Mouse (Mus musculus): Measurements from ENCODE around the gene Kif1bp. TPM values are rescaled to one million over a fixed set of nuclear protein-coding genes. Genes with fewer than 3 reads are reported as not detected.

The Kif1bp gene
- polyA plus RNA-seq, 1 experiment from 2014 or later = 45.4 TPM

- no peak overlapping the region for H3K4me3 ChIP-seq (ENCODE audit: low read depth, low read length)
- H3K4me1 ChIP-seq (ENCODE audit: control insufficient read depth, insufficient read depth, low read length) = peaks cover 7% of the 10 kb centered on the region; the same call in 1 of the 2 replicates
- H3K27ac ChIP-seq (replicated peaks; ENCODE audit: low read depth, low read length) = no peak overlapping the region
- DNase-seq (ENCODE audit: low spot score) (no peak), ATAC-seq (ENCODE audit: low read depth) (no peak)
- 82% methylated on average over 6 of the region's 6 CpGs for WGBS
- H3K9me3 ChIP-seq (ENCODE audit: control insufficient read depth, low read length) = no peaks in the 10 kb centered on the region
- no peak overlapping the region for H3K9ac ChIP-seq (ENCODE audit: low read depth, low read length)
- H3K36me3 ChIP-seq (ENCODE audit: control insufficient read depth, insufficient read depth, low read length) = no peaks in the 10 kb centered on the region
- H3K4me2 ChIP-seq (ENCODE audit: low read depth, low read length) = no peak overlapping the region
- peaks cover 5% of the 10 kb centered on the region for H3K27me3 ChIP-seq (replicated peaks; ENCODE audit: control insufficient read depth, insufficient read depth, low read length)
Observed at GRCm38 (mm10) chr10:62511528-62511927, 66.7 kb downstream of the Kif1bp start.

- DNase-seq (ENCODE audit: low spot score) = no peak
- no peak overlapping the region for H3K27ac ChIP-seq (replicated peaks; ENCODE audit: low read depth, low read length)
- H3K4me1 ChIP-seq (ENCODE audit: control insufficient read depth, insufficient read depth, low read length) = peaks cover 7% of the 10 kb centered on the region; the same call in 1 of the 2 replicates
- H3K4me3 ChIP-seq (ENCODE audit: low read depth, low read length) = no peak overlapping the region
- peak overlapping the region; percentile 62; the same call in 1 of the 2 replicates for H3K4me2 ChIP-seq (ENCODE audit: low read depth, low read length)
- WGBS = 70% methylated on average over 11 of the region's 11 CpGs
- ATAC-seq (ENCODE audit: low read depth) = no peak
- no peaks in the 10 kb centered on the region for H3K36me3 ChIP-seq (ENCODE audit: control insufficient read depth, insufficient read depth, low read length)
- peaks cover 5% of the 10 kb centered on the region for H3K27me3 ChIP-seq (replicated peaks; ENCODE audit: control insufficient read depth, insufficient read depth, low read length)
- H3K9me3 ChIP-seq (ENCODE audit: control insufficient read depth, low read length) = no peaks in the 10 kb centered on the region
- H3K9ac ChIP-seq (ENCODE audit: low read depth, low read length) = no peak overlapping the region
Observed at GRCm38 (mm10) chr10:62509032-62509656, 69.1 kb downstream of the Kif1bp start.

DNA sequence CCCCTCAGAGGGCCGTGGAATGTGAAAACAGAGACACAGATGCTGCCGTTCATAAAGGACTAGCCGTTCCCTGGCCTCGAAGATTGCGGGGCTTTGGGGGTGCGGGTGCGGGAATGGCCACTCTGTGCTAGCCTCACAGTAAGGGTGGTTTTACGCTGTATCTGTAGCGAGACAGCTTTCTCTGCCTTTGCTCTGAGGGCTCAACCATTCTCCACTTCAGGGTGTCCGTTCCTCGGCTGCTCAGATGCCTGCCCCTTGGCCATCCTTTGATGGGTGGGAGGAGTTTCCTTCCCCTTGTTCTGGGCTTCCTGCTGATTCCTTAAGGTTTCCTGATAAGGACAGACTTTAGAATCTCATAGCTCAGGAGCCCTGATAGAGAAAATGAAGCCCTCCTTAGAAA is 69.8 kb downstream of the Kif1bp start:
- Histone ChIP-seq H3K27ac (replicated peaks; ENCODE audit: low read depth, low read length) (no peak overlapping the region), H3K4me3 (ENCODE audit: low read depth, low read length) (peak overlapping the region; percentile 34), H3K9me3 (ENCODE audit: control insufficient read depth, low read length) (no peaks in the 10 kb centered on the region), H3K36me3 (ENCODE audit: control insufficient read depth, insufficient read depth, low read length) (no peaks in the 10 kb centered on the region), H3K9ac (ENCODE audit: low read depth, low read length) (peak overlapping the region; percentile 53; the same call in 1 of the 2 replicates), H3K27me3 (replicated peaks; ENCODE audit: control insufficient read depth, insufficient read depth, low read length) (peaks cover 5% of the 10 kb centered on the region), H3K4me1 (ENCODE audit: control insufficient read depth, insufficient read depth, low read length) (peaks cover 7% of the 10 kb centered on the region; the same call in 1 of the 2 replicates), H3K4me2 (ENCODE audit: low read depth, low read length) (peak overlapping the region; percentile 62)
- ATAC-seq (ENCODE audit: low read depth) = no peak
- WGBS = 2% methylated on average over 11 of the region's 11 CpGs
- no peak for DNase-seq (ENCODE audit: low spot score)

DNA sequence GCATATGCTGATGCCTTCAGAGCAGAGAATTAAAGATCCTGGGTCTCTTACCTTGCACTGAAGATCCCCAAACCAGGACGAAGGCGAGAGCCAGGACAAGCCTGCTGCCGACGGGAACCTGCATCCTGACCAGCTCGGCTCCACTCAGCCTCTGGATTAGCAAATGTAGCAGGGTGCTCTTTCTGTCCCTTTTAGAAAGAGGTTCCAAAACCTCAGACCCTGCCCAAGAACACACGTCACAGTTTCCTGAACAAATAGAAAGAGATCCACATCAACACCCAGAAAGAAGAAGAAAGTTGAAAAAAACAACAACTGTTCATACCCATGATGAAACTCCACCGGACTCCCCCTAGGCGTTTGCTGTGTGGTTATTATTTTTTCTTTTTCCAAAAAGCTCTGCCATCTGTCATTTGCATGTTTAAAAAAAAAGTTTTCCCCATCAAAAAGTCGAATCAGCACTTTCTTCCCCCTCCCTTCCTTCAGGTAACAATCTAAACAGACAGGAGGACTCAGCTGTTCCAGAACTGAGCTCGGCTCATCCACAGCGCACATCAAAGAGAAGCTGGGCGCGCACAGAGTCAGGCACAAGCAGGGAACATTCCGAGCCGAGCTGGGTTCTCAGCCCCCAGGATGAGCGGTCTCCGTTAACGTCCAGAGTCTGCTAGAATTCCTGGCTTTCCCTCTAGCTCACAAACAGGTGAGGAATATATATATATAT is 70.5 kb downstream of the Kif1bp start:
- ATAC-seq (ENCODE audit: low read depth) (peak; percentile 77), DNase-seq (ENCODE audit: low spot score) (peak; percentile 48)
- no peak overlapping the region for H3K27ac ChIP-seq (replicated peaks; ENCODE audit: low read depth, low read length)
- H3K4me2 ChIP-seq (ENCODE audit: low read depth, low read length) = peak overlapping the region; percentile 62
- 13% methylated on average over 18 of the region's 18 CpGs for WGBS
- no peaks in the 10 kb centered on the region for H3K36me3 ChIP-seq (ENCODE audit: control insufficient read depth, insufficient read depth, low read length)
- H3K4me3 ChIP-seq (ENCODE audit: low read depth, low read length) = peak overlapping the region; percentile 34
- peaks cover 5% of the 10 kb centered on the region for H3K27me3 ChIP-seq (replicated peaks; ENCODE audit: control insufficient read depth, insufficient read depth, low read length)
- peak overlapping the region; percentile 53 for H3K9ac ChIP-seq (ENCODE audit: low read depth, low read length)
- H3K4me1 ChIP-seq (ENCODE audit: control insufficient read depth, insufficient read depth, low read length) = peaks cover 7% of the 10 kb centered on the region; the same call in 1 of the 2 replicates
- H3K9me3 ChIP-seq (ENCODE audit: control insufficient read depth, low read length) = no peaks in the 10 kb centered on the region

DNA sequence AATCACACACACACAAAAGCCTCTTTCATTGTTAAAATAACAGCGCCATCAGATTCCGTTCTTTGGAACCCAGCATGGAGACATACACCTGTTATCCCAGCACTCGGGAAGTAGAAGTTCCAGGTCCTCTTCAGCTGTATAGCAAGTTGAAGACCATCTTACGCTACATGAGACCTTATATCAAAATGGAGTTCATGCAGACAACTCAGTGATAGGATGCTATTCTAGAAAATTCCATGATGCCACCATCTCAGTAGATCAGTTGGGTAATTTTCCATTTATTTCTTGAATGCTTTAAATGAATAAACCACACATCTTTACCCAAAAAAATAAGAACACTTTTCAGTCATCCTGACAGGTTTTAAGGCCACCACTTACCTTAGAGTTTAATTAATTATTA is 71.2 kb downstream of the Kif1bp start:
- Histone ChIP-seq H3K9me3 (ENCODE audit: control insufficient read depth, low read length) (no peaks in the 10 kb centered on the region), H3K4me3 (ENCODE audit: low read depth, low read length) (no peak overlapping the region), H3K4me1 (ENCODE audit: control insufficient read depth, insufficient read depth, low read length) (peaks cover 7% of the 10 kb centered on the region; the same call in 1 of the 2 replicates), H3K27ac (replicated peaks; ENCODE audit: low read depth, low read length) (no peak overlapping the region), H3K4me2 (ENCODE audit: low read depth, low read length) (no peak overlapping the region), H3K27me3 (replicated peaks; ENCODE audit: control insufficient read depth, insufficient read depth, low read length) (peaks cover 5% of the 10 kb centered on the region), H3K9ac (ENCODE audit: low read depth, low read length) (peak overlapping the region; percentile 53; the same call in 1 of the 2 replicates), H3K36me3 (ENCODE audit: control insufficient read depth, insufficient read depth, low read length) (no peaks in the 10 kb centered on the region)
- WGBS = 76% methylated on average over 4 of the region's 4 CpGs
- ATAC-seq (ENCODE audit: low read depth) = no peak
- no peak for DNase-seq (ENCODE audit: low spot score)

GRCm38 (mm10) chr10:62506019-62506556 is 72.2 kb downstream of the Kif1bp start:
- peaks cover 5% of the 10 kb centered on the region for H3K27me3 ChIP-seq (replicated peaks; ENCODE audit: control insufficient read depth, insufficient read depth, low read length)
- H3K4me3 ChIP-seq (ENCODE audit: low read depth, low read length) = no peak overlapping the region
- no peak for ATAC-seq (ENCODE audit: low read depth)
- H3K4me1 ChIP-seq (ENCODE audit: control insufficient read depth, insufficient read depth, low read length) = peaks cover 7% of the 10 kb centered on the region; the same call in 1 of the 2 replicates
- no peak for DNase-seq (ENCODE audit: low spot score)
- no peaks in the 10 kb centered on the region for H3K36me3 ChIP-seq (ENCODE audit: control insufficient read depth, insufficient read depth, low read length)
- H3K9ac ChIP-seq (ENCODE audit: low read depth, low read length) = no peak overlapping the region
- WGBS = 78% methylated on average over 17 of the region's 17 CpGs
- H3K27ac ChIP-seq (replicated peaks; ENCODE audit: low read depth, low read length) = no peak overlapping the region
- no peak overlapping the region for H3K4me2 ChIP-seq (ENCODE audit: low read depth, low read length)
- no peaks in the 10 kb centered on the region for H3K9me3 ChIP-seq (ENCODE audit: control insufficient read depth, low read length)

- no peak for DNase-seq (ENCODE audit: low spot score)
- no peak overlapping the region for H3K9ac ChIP-seq (ENCODE audit: low read depth, low read length)
- 79% methylated on average over 9 of the region's 9 CpGs for WGBS
- no peaks in the 10 kb centered on the region for H3K36me3 ChIP-seq (ENCODE audit: control insufficient read depth, insufficient read depth, low read length)
- H3K4me1 ChIP-seq (ENCODE audit: control insufficient read depth, insufficient read depth, low read length) = peaks cover 7% of the 10 kb centered on the region; the same call in 1 of the 2 replicates
- ATAC-seq (ENCODE audit: low read depth) = no peak
- no peak overlapping the region for H3K27ac ChIP-seq (replicated peaks; ENCODE audit: low read depth, low read length)
- no peak overlapping the region for H3K4me3 ChIP-seq (ENCODE audit: low read depth, low read length)
- H3K9me3 ChIP-seq (ENCODE audit: control insufficient read depth, low read length) = no peaks in the 10 kb centered on the region
- H3K27me3 ChIP-seq (replicated peaks; ENCODE audit: control insufficient read depth, insufficient read depth, low read length) = peaks cover 5% of the 10 kb centered on the region
- H3K4me2 ChIP-seq (ENCODE audit: low read depth, low read length) = no peak overlapping the region
Observed at GRCm38 (mm10) chr10:62505224-62505983, 72.9 kb downstream of the Kif1bp start.

GRCm38 (mm10) chr10:62503836-62504628 is 74.2 kb downstream of the Kif1bp start:
- no peak overlapping the region for H3K9ac ChIP-seq (ENCODE audit: low read depth, low read length)

More at GRCm38 (mm10) chr10:62503836-62504628, 74.2 kb downstream of the Kif1bp start:
- H3K27ac ChIP-seq (replicated peaks; ENCODE audit: low read depth, low read length) = no peak overlapping the region
- ATAC-seq (ENCODE audit: low read depth) = no peak
- H3K27me3 ChIP-seq (replicated peaks; ENCODE audit: control insufficient read depth, insufficient read depth, low read length) = peaks cover 5% of the 10 kb centered on the region
- H3K4me3 ChIP-seq (ENCODE audit: low read depth, low read length) = no peak overlapping the region
- no peaks in the 10 kb centered on the region for H3K9me3 ChIP-seq (ENCODE audit: control insufficient read depth, low read length)
- no peak for DNase-seq (ENCODE audit: low spot score)
- H3K4me1 ChIP-seq (ENCODE audit: control insufficient read depth, insufficient read depth, low read length) = peaks cover 7% of the 10 kb centered on the region; the same call in 1 of the 2 replicates
- 64% methylated on average over 12 of the region's 12 CpGs for WGBS
- H3K36me3 ChIP-seq (ENCODE audit: control insufficient read depth, insufficient read depth, low read length) = no peaks in the 10 kb centered on the region
- H3K4me2 ChIP-seq (ENCODE audit: low read depth, low read length) = no peak overlapping the region

All from embryonic facial prominence, embryonic 14.5 days (tissue).